Mouse (Mus musculus): Measurements from ENCODE around the gene Cby3. TPM values are rescaled to one million over a fixed set of nuclear protein-coding genes. Genes with fewer than 3 reads are reported as not detected.
"Not testable (repeated sequence)": the region's sequence is repeated elsewhere in the genome, so short reads cannot be mapped to it uniquely, and the experiment has no call there.

The Cby3 gene
- polyA plus RNA-seq, 1 experiment from 2014 or later = 0.26 TPM

DNA sequence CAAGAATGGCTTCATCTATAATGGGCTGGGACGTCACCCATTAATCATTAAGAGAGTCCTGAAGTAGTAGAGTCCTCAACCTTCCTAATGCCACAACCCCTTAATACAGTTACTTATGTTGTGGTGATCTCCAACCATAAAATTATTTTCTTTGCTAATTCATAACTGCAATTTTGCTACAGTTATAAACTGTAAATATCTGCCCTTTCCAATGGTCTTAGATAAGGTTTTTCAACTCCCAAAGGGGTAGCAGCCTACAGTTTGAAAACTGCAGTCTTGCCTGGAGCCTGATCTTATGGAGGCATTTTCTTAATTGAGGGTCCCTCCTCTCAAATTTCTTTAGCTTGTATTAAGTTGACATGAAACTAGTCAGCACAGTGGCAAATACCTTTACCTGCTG is 24.9 kb upstream of the Cby3 start:
- Histone ChIP-seq H3K27me3 (replicated peaks) (no peaks in the 10 kb centered on the region), H3K4me1 (replicated peaks) (peaks cover 1% of the 10 kb centered on the region; the same call in 1 of the 2 replicates), H3K4me3 (no peak overlapping the region), H3K9ac (no peak overlapping the region), H3K36me3 (0 out of 2 replicates have a peak, but pooled peaks cover 9% of the 10 kb centered on the region), H3K27ac (ENCODE audit: poor library complexity, severe bottlenecking) (no peak overlapping the region), H3K4me2 (no peak overlapping the region), H3K9me3 (replicated peaks) (no peaks in the 10 kb centered on the region)
- WGBS = 89% methylated on average over 1 of the region's 1 CpGs
- ATAC-seq (ENCODE audit: insufficient number of reproducible peaks, low FRiP score) = no peak

DNA sequence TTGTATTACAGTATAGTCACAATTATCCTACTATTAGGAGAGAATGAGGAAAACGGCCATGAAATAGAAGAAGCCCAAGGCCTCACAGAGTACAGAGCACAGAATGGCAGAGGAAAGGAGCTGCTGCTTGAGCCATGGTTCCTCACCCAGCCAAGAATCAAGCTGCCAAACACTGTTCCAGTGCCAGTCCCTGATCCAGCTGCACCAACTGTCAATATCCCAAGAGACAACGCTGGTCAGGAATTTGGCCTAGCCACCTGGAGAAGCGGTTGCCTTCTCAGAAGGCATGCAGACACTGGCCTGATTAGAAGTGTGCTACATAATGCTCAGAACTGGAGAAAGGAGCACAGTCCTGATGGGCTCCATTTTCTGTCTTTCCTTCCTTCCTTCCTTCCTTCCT is 21.1 kb upstream of the Cby3 start:
- no peaks in the 10 kb centered on the region for H3K4me1 ChIP-seq (replicated peaks)
- no peak overlapping the region for H3K9ac ChIP-seq
- H3K36me3 ChIP-seq = 0 out of 2 replicates have a peak, but pooled peaks cover 6% of the 10 kb centered on the region
- no peak overlapping the region for H3K27ac ChIP-seq (ENCODE audit: poor library complexity, severe bottlenecking)
- H3K4me3 ChIP-seq = no peak overlapping the region
- H3K4me2 ChIP-seq = no peak overlapping the region
- ATAC-seq (ENCODE audit: insufficient number of reproducible peaks, low FRiP score) = no peak
- 77% methylated on average over 3 of the region's 3 CpGs for WGBS
- H3K9me3 ChIP-seq (replicated peaks) = no peaks in the 10 kb centered on the region
- no peaks in the 10 kb centered on the region for H3K27me3 ChIP-seq (replicated peaks)

DNA sequence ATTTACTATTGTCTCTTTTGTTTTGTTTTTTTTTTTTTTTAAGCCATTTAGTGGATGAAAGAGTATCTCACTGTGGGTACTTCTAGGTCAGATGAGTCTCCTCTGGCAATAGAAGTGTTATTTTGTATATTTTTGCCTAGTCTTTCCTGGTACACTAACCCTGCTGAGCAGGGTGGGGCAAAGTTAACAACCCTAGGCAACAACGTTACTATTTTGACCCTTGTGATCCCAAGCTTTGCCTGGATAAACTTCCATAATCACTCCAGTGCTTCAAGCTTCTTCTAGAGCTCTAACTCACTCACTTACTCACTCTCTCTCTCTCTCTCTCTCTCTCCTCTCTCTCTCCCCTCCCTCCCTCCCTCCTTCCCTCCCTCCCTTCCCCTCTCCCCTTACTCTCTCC is 18.1 kb upstream of the Cby3 start:
- no peak overlapping the region for H3K4me3 ChIP-seq
- 50% methylated on average over 1 of the region's 1 CpGs for WGBS

DNA sequence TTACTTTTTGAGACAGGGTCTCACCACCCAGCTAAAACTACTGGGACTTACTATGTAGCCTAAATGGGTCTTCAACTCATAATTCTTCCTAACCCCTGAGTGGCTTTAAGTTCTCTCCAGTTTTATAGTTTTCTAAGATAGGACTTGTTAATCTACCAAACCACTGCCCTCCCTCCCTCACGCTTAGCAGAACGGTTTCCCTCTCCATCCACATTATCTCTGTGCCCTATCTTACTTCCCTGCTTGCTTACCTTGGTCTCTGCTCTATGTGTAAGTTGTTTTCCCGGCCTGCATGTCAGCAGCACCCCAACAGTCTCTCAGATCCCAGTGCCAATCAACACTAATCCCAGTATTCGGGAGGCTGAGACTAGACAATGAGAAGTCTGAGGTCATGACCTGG is 17.4 kb upstream of the Cby3 start:
- Histone ChIP-seq H3K9ac (no peak overlapping the region), H3K36me3 (no peaks in the 10 kb centered on the region), H3K27me3 (replicated peaks) (no peaks in the 10 kb centered on the region), H3K4me3 (no peak overlapping the region), H3K27ac (ENCODE audit: poor library complexity, severe bottlenecking) (no peak overlapping the region), H3K4me2 (no peak overlapping the region), H3K4me1 (replicated peaks) (peaks cover 2% of the 10 kb centered on the region; the same call in 1 of the 2 replicates), H3K9me3 (replicated peaks) (no peaks in the 10 kb centered on the region)
- WGBS = 51% methylated on average over 4 of the region's 4 CpGs
- ATAC-seq (ENCODE audit: insufficient number of reproducible peaks, low FRiP score) = no peak

More for the DNA sequence above, 18.1 kb upstream of the Cby3 start:
- H3K4me2 ChIP-seq = no peak overlapping the region
- H3K27me3 ChIP-seq (replicated peaks) = no peaks in the 10 kb centered on the region
- H3K27ac ChIP-seq (ENCODE audit: poor library complexity, severe bottlenecking) = no peak overlapping the region
- ATAC-seq (ENCODE audit: insufficient number of reproducible peaks, low FRiP score) = no peak
- H3K36me3 ChIP-seq = no peaks in the 10 kb centered on the region
- H3K4me1 ChIP-seq (replicated peaks) = no peaks in the 10 kb centered on the region
- no peak overlapping the region for H3K9ac ChIP-seq
- H3K9me3 ChIP-seq (replicated peaks) = no peaks in the 10 kb centered on the region

DNA sequence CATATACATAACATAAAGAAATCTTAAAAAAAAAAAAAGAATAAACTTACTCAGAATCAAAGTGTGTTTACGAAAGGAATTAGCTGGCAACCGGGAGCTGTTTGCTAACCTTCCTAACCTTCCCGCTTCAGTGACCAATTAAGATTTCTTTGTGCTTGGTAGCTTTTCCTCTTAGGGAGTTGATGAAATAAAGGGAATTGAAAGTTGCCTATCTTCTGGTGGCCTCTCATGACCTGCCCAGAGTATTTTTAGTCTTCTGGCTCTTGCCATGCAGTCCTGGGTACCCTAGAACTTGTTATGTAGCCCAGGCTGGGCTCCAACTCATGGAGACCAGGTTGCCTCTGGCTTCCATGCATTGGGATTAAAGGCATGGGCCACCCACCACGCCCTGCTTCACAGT is 8.8 kb upstream of the Cby3 start:
- no peak for ATAC-seq (ENCODE audit: insufficient number of reproducible peaks, low FRiP score)
- WGBS = 82% methylated on average over 4 of the region's 4 CpGs
- no peak overlapping the region for H3K4me3 ChIP-seq
- H3K4me2 ChIP-seq = no peak overlapping the region
- H3K27me3 ChIP-seq (replicated peaks) = no peaks in the 10 kb centered on the region
- no peaks in the 10 kb centered on the region for H3K36me3 ChIP-seq
- H3K9ac ChIP-seq = no peak overlapping the region
- H3K9me3 ChIP-seq (replicated peaks) = no peaks in the 10 kb centered on the region
- H3K4me1 ChIP-seq (replicated peaks) = peaks cover 6% of the 10 kb centered on the region; the same call in 1 of the 2 replicates
- no peak overlapping the region for H3K27ac ChIP-seq (ENCODE audit: poor library complexity, severe bottlenecking)

DNA sequence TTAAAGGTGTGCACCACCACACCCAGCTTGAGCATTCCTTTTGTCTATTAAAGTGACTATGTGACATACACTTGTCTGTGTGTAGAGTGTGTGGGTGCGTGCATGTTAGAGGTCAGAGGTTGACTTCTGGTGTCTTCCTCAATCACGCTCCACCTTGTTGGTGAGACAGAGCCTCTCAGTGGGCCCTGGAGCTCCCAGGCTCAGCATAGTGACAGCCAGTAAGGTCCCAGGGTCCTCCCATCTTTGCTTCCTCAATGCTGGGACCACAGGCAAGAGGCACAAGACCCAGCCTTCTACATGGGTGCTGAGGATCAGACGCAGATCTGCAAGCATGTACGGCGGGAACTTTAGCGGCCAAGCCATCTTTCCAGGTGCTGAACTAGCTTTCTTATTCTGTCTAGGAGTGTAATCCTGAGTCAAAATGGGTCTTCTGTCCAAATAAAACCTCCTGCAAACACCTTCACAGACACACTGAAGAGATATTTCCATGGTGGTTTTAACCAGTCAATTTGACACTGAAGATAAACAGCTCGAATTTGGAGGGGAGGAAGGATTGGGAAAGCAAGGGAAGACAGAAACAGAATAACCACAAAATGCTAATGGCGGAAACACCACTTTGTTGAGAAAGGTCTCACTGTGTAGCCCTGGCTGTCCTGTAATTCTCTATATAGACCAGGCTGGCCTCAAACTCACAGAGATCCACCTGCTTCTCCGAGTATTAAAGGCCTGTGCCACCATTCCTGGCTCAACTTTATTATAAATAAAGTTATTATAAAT is 7.8 kb upstream of the Cby3 start:
- Histone ChIP-seq H3K27ac (ENCODE audit: poor library complexity, severe bottlenecking) (no peak overlapping the region), H3K4me2 (no peak overlapping the region), H3K9me3 (replicated peaks) (no peaks in the 10 kb centered on the region), H3K27me3 (replicated peaks) (no peaks in the 10 kb centered on the region), H3K4me3 (no peak overlapping the region), H3K9ac (no peak overlapping the region), H3K4me1 (replicated peaks) (peaks cover 6% of the 10 kb centered on the region; the same call in 1 of the 2 replicates), H3K36me3 (no peaks in the 10 kb centered on the region)
- ATAC-seq (ENCODE audit: insufficient number of reproducible peaks, low FRiP score) = no peak
- 78% methylated on average over 9 of the region's 9 CpGs for WGBS

DNA sequence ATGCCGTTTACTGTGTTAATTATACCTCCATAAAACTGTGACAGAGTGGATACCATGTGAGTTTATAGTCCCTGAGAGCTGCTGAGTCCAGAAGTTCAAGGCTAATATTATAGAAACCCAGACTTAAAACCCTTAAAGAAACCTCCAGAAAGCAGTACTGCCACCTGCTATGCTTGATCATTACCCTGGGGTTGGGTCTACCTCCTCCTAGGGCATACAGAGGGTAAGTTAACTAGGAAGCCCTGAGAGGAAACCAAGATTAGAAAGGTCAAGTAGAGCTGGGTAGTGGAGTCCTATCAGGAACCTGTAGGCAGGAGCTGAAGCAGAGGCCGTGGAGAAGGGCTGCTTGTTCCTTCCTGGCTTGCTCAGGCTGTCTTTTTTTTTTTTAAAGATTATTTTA is 2.1 kb upstream of the Cby3 start:
- 72% methylated on average over 2 of the region's 2 CpGs for WGBS
- Histone ChIP-seq H3K27me3 (replicated peaks) (no peaks in the 10 kb centered on the region), H3K4me3 (no peak overlapping the region), H3K27ac (ENCODE audit: poor library complexity, severe bottlenecking) (no peak overlapping the region), H3K4me1 (replicated peaks) (no peaks in the 10 kb centered on the region), H3K4me2 (no peak overlapping the region), H3K36me3 (no peaks in the 10 kb centered on the region), H3K9ac (no peak overlapping the region), H3K9me3 (replicated peaks) (0 out of 2 replicates have a peak, but pooled peaks cover 3% of the 10 kb centered on the region)
- ATAC-seq (ENCODE audit: insufficient number of reproducible peaks, low FRiP score) = no peak

DNA sequence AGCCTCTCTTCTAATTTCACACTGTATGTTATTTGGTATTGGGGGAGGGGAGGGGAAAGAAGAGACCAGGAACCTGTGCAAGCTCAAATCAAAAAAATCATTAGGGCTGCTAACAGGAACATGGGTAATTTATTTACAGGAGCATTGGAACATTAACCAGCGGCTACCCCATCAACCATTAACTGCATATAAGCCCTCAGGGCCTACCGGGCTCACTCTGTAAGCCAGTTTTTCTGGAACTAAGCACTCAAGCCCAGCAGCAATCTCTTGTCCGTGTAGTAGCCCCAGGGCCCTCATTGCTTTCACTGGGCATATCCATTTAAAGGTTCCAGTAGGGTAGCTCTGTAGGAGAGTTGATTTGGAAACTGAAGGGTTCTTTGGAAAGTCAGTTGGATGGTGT is 589 bp downstream of the Cby3 start:
- Histone ChIP-seq H3K27ac (ENCODE audit: poor library complexity, severe bottlenecking) (no peak overlapping the region), H3K36me3 (no peaks in the 10 kb centered on the region), H3K4me3 (no peak overlapping the region), H3K4me1 (replicated peaks) (peaks cover 3% of the 10 kb centered on the region; the same call in 1 of the 2 replicates), H3K27me3 (replicated peaks) (peaks cover 15% of the 10 kb centered on the region), H3K9me3 (replicated peaks) (0 out of 2 replicates have a peak, but pooled peaks cover 3% of the 10 kb centered on the region), H3K4me2 (no peak overlapping the region), H3K9ac (no peak overlapping the region)
- no peak for ATAC-seq (ENCODE audit: insufficient number of reproducible peaks, low FRiP score)
- WGBS = 74% methylated on average over 3 of the region's 3 CpGs

DNA sequence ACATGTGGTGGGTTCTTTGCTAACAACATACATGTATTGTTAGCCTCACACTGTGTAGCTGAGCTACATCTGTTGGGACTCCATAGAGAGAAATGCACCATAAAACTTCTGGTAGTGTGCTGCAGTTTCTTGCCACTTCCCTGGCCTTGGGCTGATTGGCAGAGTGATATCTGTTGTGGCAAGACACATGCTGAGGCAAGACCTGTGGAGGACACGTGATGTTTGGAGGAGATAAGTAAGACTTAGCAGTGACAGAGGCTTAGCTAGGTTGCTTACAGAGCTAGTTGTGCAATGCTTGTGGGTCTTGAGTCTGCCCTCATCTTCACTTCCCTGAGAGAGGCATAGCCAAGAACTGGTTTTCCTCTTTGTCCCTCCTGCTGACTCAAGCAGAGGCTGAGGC is 1.1 kb downstream of the Cby3 start:
- 45% methylated on average over 1 of the region's 1 CpGs for WGBS
- no peak overlapping the region for H3K27ac ChIP-seq (ENCODE audit: poor library complexity, severe bottlenecking)
- 0 out of 2 replicates have a peak, but pooled peaks cover 3% of the 10 kb centered on the region for H3K9me3 ChIP-seq (replicated peaks)
- no peak overlapping the region for H3K4me2 ChIP-seq
- H3K9ac ChIP-seq = no peak overlapping the region
- H3K27me3 ChIP-seq (replicated peaks) = peaks cover 16% of the 10 kb centered on the region
- H3K4me1 ChIP-seq (replicated peaks) = peaks cover 3% of the 10 kb centered on the region; the same call in 1 of the 2 replicates
- no peaks in the 10 kb centered on the region for H3K36me3 ChIP-seq
- H3K4me3 ChIP-seq = no peak overlapping the region
- ATAC-seq (ENCODE audit: insufficient number of reproducible peaks, low FRiP score) = no peak

DNA sequence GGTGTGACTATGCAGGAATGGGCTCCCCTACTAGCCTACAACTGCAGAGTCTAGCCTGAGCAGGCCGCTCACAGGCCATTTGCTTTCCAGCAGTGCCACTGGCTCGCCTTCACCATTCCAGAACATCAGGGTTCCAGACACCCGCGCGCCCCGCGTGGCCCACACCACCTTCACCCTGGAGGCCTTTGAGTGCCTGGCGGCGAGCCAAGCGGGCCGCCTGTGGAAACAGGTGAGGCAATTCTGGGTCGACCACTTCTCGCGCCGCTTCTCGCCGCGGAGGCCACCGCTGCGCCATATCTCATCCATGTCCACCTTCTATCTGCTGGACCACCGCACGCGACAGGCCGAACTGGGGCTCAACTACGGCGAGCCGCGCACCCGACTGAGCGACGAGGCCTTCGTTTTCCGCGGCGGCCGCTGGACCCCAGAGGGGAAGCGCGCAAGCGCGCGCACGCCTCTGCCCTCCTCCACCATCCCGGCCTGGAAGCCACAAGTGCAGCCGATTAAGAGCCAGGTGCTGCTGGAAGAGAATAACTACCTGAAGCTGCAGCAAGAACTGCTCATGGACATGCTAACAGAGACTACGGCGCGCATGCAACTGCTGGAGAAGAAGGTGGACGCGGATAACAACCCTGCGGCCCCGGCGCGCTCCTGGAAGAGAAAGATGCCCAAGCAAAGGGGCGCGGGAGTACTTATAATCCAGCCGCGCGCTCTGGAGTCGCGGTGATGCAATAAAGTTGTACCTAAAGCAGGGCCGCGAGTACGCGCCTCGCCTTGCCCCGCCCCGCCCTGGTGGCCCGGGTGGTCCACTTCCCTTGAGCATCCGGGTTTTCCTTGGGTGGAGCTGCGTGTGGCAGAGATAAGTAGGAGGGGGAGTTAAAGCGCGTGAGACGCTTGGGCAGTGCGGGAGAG is 4.9 kb downstream of the Cby3 start:
- Histone ChIP-seq H3K27me3 (replicated peaks) (peaks cover 27% of the 10 kb centered on the region), H3K4me2 (peak overlapping the region; percentile 97), H3K4me1 (replicated peaks) (peaks cover 3% of the 10 kb centered on the region; the same call in 1 of the 2 replicates), H3K4me3 (peak overlapping the region; percentile 68), H3K36me3 (no peaks in the 10 kb centered on the region), H3K27ac (ENCODE audit: poor library complexity, severe bottlenecking) (no peak overlapping the region), H3K9ac (peak overlapping the region; percentile 66), H3K9me3 (replicated peaks) (0 out of 2 replicates have a peak, but pooled peaks cover 3% of the 10 kb centered on the region)
- peak; percentile 49 for ATAC-seq (ENCODE audit: insufficient number of reproducible peaks, low FRiP score)
- 1% methylated on average over 74 of the region's 74 CpGs for WGBS

DNA sequence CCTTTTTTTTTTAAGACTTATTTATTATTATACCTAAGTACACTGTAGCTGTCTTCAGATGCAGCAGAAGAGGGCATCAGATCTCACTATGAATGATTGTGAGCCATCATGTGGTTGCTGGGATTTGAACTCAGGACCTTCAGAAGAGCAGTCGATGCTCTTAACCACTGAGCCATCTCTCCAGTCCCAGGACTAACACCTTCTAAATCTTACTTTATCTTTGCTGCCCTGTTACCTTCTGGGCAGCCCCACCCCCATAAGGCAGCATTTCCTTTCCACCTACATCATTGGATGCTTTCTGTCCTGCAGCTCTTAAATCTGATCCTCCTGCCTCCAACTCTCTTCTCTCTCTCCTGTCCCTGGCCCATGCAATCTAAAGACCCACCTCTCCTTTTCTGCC is 7.0 kb downstream of the Cby3 start:
- not testable (repeated sequence) for H3K4me3 ChIP-seq; H3K27ac ChIP-seq (ENCODE audit: poor library complexity, severe bottlenecking); ATAC-seq (ENCODE audit: insufficient number of reproducible peaks, low FRiP score); H3K9me3 ChIP-seq (replicated peaks); H3K4me2 ChIP-seq; H3K36me3 ChIP-seq; H3K4me1 ChIP-seq (replicated peaks); H3K9ac ChIP-seq
- WGBS = 81% methylated on average over 1 of the region's 1 CpGs
- H3K27me3 ChIP-seq (replicated peaks) = peaks cover 31% of the 10 kb centered on the region
